Mouse (Mus musculus) kidney, adult 9 months (tissue): Measurements from ENCODE around the gene Grik2.
"Not testable (repeated sequence)": the region's sequence is repeated elsewhere in the genome, so short reads cannot be mapped to it uniquely, and the experiment has no call there.

ENCODE experiments used
- DNase-seq: peaks from one replicate; pipeline ENCODE4 v3.0.0; 2022

The Grik2 gene

GRCm38 (mm10) chr10:49639901-49640300 is 148.7 kb downstream of the Grik2 start:
- no peak for DNase-seq

- no peak for DNase-seq
Observed at GRCm38 (mm10) chr10:49623951-49624350, 164.6 kb downstream of the Grik2 start.

GRCm38 (mm10) chr10:49597652-49598051 is 190.9 kb downstream of the Grik2 start:
- DNase-seq: no peak

GRCm38 (mm10) chr10:49573514-49573913 is 215.1 kb downstream of the Grik2 start:
- DNase-seq: no peak

- DNase-seq: no peak
Observed at GRCm38 (mm10) chr10:49559872-49560407, 228.6 kb downstream of the Grik2 start.

- no peak for DNase-seq
Observed at GRCm38 (mm10) chr10:49542249-49542648, 246.3 kb downstream of the Grik2 start.

- no peak for DNase-seq
Observed at GRCm38 (mm10) chr10:49519752-49520151, 268.8 kb downstream of the Grik2 start.

- DNase-seq: no peak
Observed at GRCm38 (mm10) chr10:49500628-49501027, 287.9 kb downstream of the Grik2 start.

- no peak for DNase-seq
Observed at GRCm38 (mm10) chr10:49497302-49497701, 291.3 kb downstream of the Grik2 start.

GRCm38 (mm10) chr10:49481439-49481838 is 307.1 kb downstream of the Grik2 start:
- DNase-seq: no peak

GRCm38 (mm10) chr10:49480085-49480749 is 308.3 kb downstream of the Grik2 start:
- DNase-seq: no peak

GRCm38 (mm10) chr10:49473613-49474012 is 315.0 kb downstream of the Grik2 start:
- no peak for DNase-seq

GRCm38 (mm10) chr10:49456791-49457190 is 331.8 kb downstream of the Grik2 start:
- DNase-seq: no peak

- no peak for DNase-seq
Observed at GRCm38 (mm10) chr10:49453535-49453934, 335.0 kb downstream of the Grik2 start.

- DNase-seq: no peak
Observed at GRCm38 (mm10) chr10:49441369-49441768, 347.2 kb downstream of the Grik2 start.

GRCm38 (mm10) chr10:49437057-49437456 is 351.5 kb downstream of the Grik2 start:
- no peak for DNase-seq

GRCm38 (mm10) chr10:49436301-49436700 is 352.3 kb downstream of the Grik2 start:
- no peak for DNase-seq

- DNase-seq: no peak
Observed at GRCm38 (mm10) chr10:49432825-49433224, 355.7 kb downstream of the Grik2 start.

- DNase-seq: not testable (repeated sequence)
Observed at GRCm38 (mm10) chr10:49417206-49417605, 371.4 kb downstream of the Grik2 start.

GRCm38 (mm10) chr10:49382996-49383395 is 405.6 kb downstream of the Grik2 start:
- no peak for DNase-seq

- no peak for DNase-seq
Observed at GRCm38 (mm10) chr10:49381852-49382251, 406.7 kb downstream of the Grik2 start.

- no peak for DNase-seq
Observed at GRCm38 (mm10) chr10:49368601-49369000, 420.0 kb downstream of the Grik2 start.

- DNase-seq: no peak
Observed at GRCm38 (mm10) chr10:49365262-49365661, 423.3 kb downstream of the Grik2 start.

- no peak for DNase-seq
Observed at GRCm38 (mm10) chr10:49322413-49322812, 466.2 kb downstream of the Grik2 start.

GRCm38 (mm10) chr10:49319880-49320279 is 468.7 kb downstream of the Grik2 start:
- DNase-seq: no peak
